Mouse (Mus musculus): ENCODE data around the gene Enpp7.

- TF ChIP-seq CTCF (IDR thresholded peaks at IDR 0.05; ENCODE audit: borderline replicate concordance, control insufficient read depth, extremely low read depth, insufficient read depth, low read length, poor library complexity) (no peak), POLR2A (IDR thresholded peaks at IDR 0.05; ENCODE audit: control insufficient read depth, extremely low read depth, insufficient read depth, low read length, poor library complexity) (no peak)
Measured at GRCm38 (mm10) chr11:118987999-118988398, at the start of gene Enpp7.
